Mouse (Mus musculus): ENCODE data around the gene Lemd2. TPM values are rescaled to one million over a fixed set of nuclear protein-coding genes. Genes with fewer than 3 reads are reported as not detected.

Lemd2 gene
- total and polyA plus RNA-seq, 2 experiments from 2014 or later: 19.2 to 86.9 TPM

DNA sequence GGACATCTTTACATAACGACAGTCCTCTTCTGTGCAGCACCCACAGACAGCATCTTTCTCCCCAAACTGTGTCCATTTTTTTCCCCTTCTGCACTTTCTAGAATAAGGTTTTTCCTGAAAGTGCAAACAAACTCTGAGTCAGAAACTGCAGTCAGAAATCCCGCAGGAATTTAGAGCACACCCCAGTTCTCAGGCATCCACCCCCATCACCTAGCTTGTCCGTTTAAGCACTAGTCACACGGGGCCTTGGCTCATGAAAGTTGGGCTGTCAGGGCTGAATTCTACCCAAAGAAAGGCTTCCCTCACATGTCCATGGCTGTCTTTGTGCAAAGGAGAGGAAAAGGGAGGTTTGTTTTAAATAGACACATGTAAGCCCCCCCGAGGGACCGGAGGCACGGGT, 23.0 kb upstream of the Lemd2 start:
- peaks cover 4% of the 10 kb centered on the region; the same call in 1 of the 2 replicates for H3K27me3 ChIP-seq (ENCODE audit: insufficient read depth, low read length)
- H3K9me3 ChIP-seq (ENCODE audit: low read length): no peaks in the 10 kb centered on the region
- H3K4me3 ChIP-seq (ENCODE audit: low read depth, low read length): no peak overlapping the region
- H3K27ac ChIP-seq (ENCODE audit: low read depth, low read length): no peak overlapping the region
- DNase-seq: no peak
- no peak for ATAC-seq
- 42% methylated on average over 7 of the region's 7 CpGs for WGBS
- no peak overlapping the region for H3K9ac ChIP-seq
- no peaks in the 10 kb centered on the region for H3K36me3 ChIP-seq (ENCODE audit: insufficient read depth)
- H3K4me2 ChIP-seq (ENCODE audit: low read depth): no peak overlapping the region
- no peak for TF ChIP-seq CTCF (IDR thresholded peaks at IDR 0.05; ENCODE audit: low read depth)
- H3K4me1 ChIP-seq (ENCODE audit: insufficient read depth): no peaks in the 10 kb centered on the region

DNA sequence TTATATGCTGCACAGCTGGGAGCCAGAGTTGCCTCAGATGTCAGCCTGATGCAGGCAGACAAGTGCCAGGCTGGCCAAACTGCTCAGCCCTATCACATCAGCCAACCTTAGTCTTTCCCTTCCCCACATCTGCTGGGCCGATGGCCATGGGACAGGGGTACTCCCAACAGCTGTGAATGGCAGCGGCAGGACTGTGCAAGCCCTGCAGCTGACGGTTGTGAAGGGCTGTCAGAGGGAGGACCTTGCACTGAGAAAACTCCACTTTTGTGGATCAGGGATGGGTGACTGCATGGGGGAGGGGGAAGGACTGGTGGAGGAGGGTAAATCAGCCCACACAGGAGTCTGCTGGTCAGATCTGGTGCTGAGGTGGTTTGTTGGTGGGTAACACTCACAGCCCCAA, 22.4 kb upstream of the Lemd2 start:
- no peak for TF ChIP-seq CTCF (IDR thresholded peaks at IDR 0.05; ENCODE audit: low read depth)
- Histone ChIP-seq H3K9ac (no peak overlapping the region), H3K27me3 (ENCODE audit: insufficient read depth, low read length) (peaks cover 4% of the 10 kb centered on the region; the same call in 1 of the 2 replicates), H3K4me3 (ENCODE audit: low read depth, low read length) (no peak overlapping the region), H3K36me3 (ENCODE audit: insufficient read depth) (no peaks in the 10 kb centered on the region), H3K4me2 (ENCODE audit: low read depth) (no peak overlapping the region), H3K4me1 (ENCODE audit: insufficient read depth) (no peaks in the 10 kb centered on the region), H3K27ac (ENCODE audit: low read depth, low read length) (no peak overlapping the region), H3K9me3 (ENCODE audit: low read length) (no peaks in the 10 kb centered on the region)
- ATAC-seq: no peak
- no peak for DNase-seq
- whole genome bisulfite sequencing: 40% methylated on average over 3 of the region's 3 CpGs

DNA sequence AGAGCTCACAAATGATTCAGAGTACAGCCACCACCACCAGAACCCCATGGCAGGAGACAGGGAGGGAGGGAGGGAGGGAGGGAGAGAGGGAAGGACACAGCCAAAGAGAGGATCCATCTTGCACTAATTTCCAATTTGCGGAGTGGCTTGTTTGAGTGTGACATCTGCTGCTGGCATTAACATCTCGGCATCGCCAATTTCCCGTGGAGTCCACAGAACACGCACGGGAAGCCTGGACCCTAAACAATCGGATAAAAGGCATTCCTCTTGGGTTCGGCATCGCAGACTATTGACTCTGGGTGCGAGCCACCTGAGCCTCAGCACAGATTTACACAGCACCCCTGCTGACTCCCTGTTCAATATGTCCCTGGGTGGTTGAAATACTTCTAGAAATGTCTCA, 21.5 kb upstream of the Lemd2 start:
- ATAC-seq (no peak), DNase-seq (no peak)
- no peak overlapping the region for H3K27ac ChIP-seq (ENCODE audit: low read depth, low read length)
- H3K9ac ChIP-seq: no peak overlapping the region
- peaks cover 4% of the 10 kb centered on the region; the same call in 1 of the 2 replicates for H3K27me3 ChIP-seq (ENCODE audit: insufficient read depth, low read length)
- no peaks in the 10 kb centered on the region for H3K9me3 ChIP-seq (ENCODE audit: low read length)
- TF ChIP-seq CTCF (IDR thresholded peaks at IDR 0.05; ENCODE audit: low read depth): no peak
- H3K4me1 ChIP-seq (ENCODE audit: insufficient read depth): no peaks in the 10 kb centered on the region
- no peak overlapping the region for H3K4me3 ChIP-seq (ENCODE audit: low read depth, low read length)
- WGBS: 34% methylated on average over 10 of the region's 10 CpGs
- no peaks in the 10 kb centered on the region for H3K36me3 ChIP-seq (ENCODE audit: insufficient read depth)
- no peak overlapping the region for H3K4me2 ChIP-seq (ENCODE audit: low read depth)

DNA sequence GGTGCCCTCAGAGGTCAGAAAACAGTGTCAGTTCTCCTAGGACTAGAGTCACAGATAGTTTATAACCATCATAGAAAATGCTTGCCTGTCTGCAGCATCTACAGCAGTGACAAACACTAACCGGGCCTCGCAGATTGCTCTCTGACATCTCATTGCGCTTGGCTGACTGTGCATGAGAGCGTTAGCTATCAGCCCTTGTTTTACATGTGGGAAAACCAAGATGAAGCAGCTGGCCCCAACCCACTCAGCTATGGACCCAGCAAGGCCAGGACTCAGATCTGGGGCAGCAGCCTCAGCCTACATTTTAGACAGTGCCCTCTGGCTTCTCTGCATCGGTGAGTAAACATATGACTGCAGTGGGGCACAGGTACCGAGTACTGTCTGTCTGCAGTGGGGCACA, 19.6 kb upstream of the Lemd2 start:
- Histone ChIP-seq H3K36me3 (ENCODE audit: insufficient read depth) (no peaks in the 10 kb centered on the region), H3K9ac (no peak overlapping the region), H3K4me2 (ENCODE audit: low read depth) (no peak overlapping the region), H3K27ac (ENCODE audit: low read depth, low read length) (no peak overlapping the region), H3K4me3 (ENCODE audit: low read depth, low read length) (no peak overlapping the region), H3K27me3 (ENCODE audit: insufficient read depth, low read length) (no peaks in the 10 kb centered on the region; the same call in 1 of the 2 replicates), H3K4me1 (ENCODE audit: insufficient read depth) (no peaks in the 10 kb centered on the region), H3K9me3 (ENCODE audit: low read length) (no peaks in the 10 kb centered on the region)
- ATAC-seq (no peak), DNase-seq (no peak)
- TF ChIP-seq CTCF (IDR thresholded peaks at IDR 0.05; ENCODE audit: low read depth): no peak
- 87% methylated on average over 6 of the region's 6 CpGs for WGBS

DNA sequence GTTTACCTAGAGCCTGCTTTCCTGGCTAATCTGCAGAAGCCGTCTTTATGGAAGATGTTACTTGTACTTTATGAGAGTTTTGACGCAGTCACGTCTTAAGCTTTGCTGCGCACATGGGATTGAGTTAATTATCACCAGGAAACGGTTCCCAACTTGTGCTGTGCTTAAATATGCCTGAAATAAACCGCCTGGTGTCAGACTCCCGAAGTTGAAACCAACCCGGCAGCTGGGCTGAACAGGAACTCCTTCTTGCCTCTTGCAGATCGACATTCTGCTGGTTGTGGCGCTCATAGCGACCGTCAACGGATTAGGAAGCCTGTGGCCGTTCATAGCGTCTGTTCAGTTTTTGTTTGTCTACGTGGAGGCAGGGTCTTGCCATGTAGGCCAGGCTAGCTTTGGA, 17.3 kb upstream of the Lemd2 start:
- H3K4me1 ChIP-seq (ENCODE audit: insufficient read depth): no peaks in the 10 kb centered on the region
- 72% methylated on average over 16 of the region's 16 CpGs for WGBS
- TF ChIP-seq CTCF (IDR thresholded peaks at IDR 0.05; ENCODE audit: low read depth): no peak; the same call in 1 of the 2 replicates
- DNase-seq: peak; percentile 64
- H3K9me3 ChIP-seq (ENCODE audit: low read length): no peaks in the 10 kb centered on the region
- H3K36me3 ChIP-seq (ENCODE audit: insufficient read depth): no peaks in the 10 kb centered on the region
- no peak overlapping the region for H3K4me3 ChIP-seq (ENCODE audit: low read depth, low read length)
- H3K4me2 ChIP-seq (ENCODE audit: low read depth): no peak overlapping the region
- ATAC-seq: peak; percentile 64
- no peak overlapping the region for H3K9ac ChIP-seq
- H3K27ac ChIP-seq (ENCODE audit: low read depth, low read length): no peak overlapping the region
- no peaks in the 10 kb centered on the region for H3K27me3 ChIP-seq (ENCODE audit: insufficient read depth, low read length)

DNA sequence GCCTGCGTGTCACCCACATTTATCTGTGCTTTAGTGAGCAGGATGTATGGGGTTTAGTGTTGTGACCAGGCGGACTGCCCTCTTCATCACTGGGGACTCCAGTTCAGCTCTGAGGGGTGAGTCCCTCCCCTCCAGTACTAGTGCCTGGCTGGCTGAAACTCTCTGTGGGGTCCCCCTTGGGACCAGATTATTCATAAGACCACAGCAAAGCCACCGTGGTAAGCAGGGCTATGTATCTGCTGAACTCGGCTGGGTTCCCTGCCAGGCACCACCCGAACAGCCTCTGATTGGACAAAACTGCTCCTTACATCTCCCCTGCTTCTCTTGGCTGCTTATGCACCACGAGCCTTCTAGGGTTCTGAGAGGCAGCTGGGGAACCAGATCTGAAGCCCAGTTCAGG, 14.6 kb upstream of the Lemd2 start:
- no peak for DNase-seq
- Histone ChIP-seq H3K27me3 (ENCODE audit: insufficient read depth, low read length) (no peaks in the 10 kb centered on the region), H3K27ac (ENCODE audit: low read depth, low read length) (no peak overlapping the region), H3K9me3 (ENCODE audit: low read length) (no peaks in the 10 kb centered on the region), H3K9ac (no peak overlapping the region), H3K4me1 (ENCODE audit: insufficient read depth) (no peaks in the 10 kb centered on the region), H3K4me3 (ENCODE audit: low read depth, low read length) (no peak overlapping the region), H3K4me2 (ENCODE audit: low read depth) (no peak overlapping the region), H3K36me3 (ENCODE audit: insufficient read depth) (no peaks in the 10 kb centered on the region)
- ATAC-seq: no peak
- WGBS: 48% methylated on average over 6 of the region's 6 CpGs
- no peak for TF ChIP-seq CTCF (IDR thresholded peaks at IDR 0.05; ENCODE audit: low read depth)

DNA sequence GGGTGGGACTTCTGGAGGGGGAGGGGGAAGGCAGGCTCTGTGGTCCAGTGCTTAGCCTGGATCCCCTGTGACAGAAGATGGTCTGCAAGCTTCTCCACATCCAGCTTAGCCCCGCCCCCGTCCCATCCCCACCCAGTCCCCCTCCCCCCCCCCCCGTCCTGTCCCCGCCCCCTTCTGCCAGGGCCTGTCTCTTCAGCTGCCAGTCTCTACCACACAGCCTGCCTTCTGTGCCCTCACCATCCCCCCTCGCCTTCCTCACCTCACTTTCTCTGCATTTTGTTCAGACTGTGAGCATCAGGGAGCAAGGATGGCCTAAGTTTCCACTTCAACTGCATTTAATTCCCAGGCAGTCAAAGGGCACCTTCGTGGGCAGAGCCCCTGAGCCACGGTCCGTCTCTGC, 14.1 kb upstream of the Lemd2 start:
- TF ChIP-seq CTCF (IDR thresholded peaks at IDR 0.05; ENCODE audit: low read depth): no peak
- Histone ChIP-seq H3K9ac (no peak overlapping the region), H3K9me3 (ENCODE audit: low read length) (no peaks in the 10 kb centered on the region), H3K27me3 (ENCODE audit: insufficient read depth, low read length) (no peaks in the 10 kb centered on the region), H3K4me3 (ENCODE audit: low read depth, low read length) (no peak overlapping the region), H3K27ac (ENCODE audit: low read depth, low read length) (no peak overlapping the region), H3K4me2 (ENCODE audit: low read depth) (no peak overlapping the region), H3K36me3 (ENCODE audit: insufficient read depth) (no peaks in the 10 kb centered on the region), H3K4me1 (ENCODE audit: insufficient read depth) (no peaks in the 10 kb centered on the region)
- no peak for ATAC-seq
- 59% methylated on average over 4 of the region's 8 CpGs for WGBS
- no peak for DNase-seq
